Mouse (Mus musculus) monocyte, adult 59 days (primary cell): ENCODE results near the gene Nudcd3. TPM values are rescaled to one million over a fixed set of nuclear protein-coding genes. Genes with fewer than 3 reads are reported as not detected.

Experiments used
- total RNA-seq, 2 experiments: library from RNA; stranded (reverse); gene quantifications; one replicate each; pipeline ENCODE4 v1.2.4; 2023

Gene Nudcd3
- 10 to 100 TPM; 39.6 to 42.5 TPM for total RNA-seq

DNA sequence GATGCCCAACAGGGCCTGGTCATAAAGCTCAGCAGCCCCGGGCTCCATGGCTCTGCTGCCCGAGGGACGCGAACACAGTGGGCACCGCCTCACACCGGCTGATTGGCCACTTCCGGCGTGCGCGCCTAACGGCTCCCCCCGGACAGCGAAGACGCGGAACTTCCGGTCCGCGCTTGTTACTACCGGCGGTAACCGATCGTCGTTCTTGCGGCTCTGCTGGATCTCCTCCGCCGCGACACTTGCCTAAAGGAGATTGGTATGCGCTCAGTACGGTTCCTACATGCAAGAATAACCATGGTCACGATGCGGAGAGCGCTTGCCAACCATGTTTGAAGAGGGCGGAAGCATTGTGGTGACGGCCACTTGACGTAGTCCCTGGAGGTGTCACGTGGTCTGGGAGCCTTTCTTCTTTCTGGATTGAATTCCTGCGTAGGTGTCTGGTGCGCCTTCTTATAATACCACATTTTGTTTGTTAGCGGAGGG lies at the start of gene Nudcd3:
Nudcd3 (minus strand) TSS at position 329 of the 483 bp plus-strand sequence.

DNA sequence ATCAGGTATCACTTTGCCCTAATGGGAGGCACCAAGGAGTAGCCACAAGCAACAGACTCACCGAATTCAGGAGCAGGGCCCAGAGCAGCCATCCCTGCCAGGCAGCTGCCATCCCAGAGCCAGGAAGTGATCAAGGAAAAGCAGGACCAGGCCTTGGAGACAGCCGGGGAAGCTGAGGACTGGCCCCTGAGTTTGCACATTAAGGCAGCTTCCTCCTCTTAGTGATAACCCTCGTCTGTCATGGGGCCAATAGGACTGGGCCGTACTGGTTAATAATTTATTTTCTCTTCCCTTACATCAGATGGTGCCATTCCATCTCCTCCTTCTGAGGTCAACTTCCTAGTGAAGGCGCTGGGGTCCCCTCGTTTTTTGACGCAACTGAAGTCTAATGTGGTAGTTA lies 29.8 kb upstream of the Nudcd3 start, which contains the start of gene Npc1l1:
Npc1l1 (minus strand) TSS at position 132 of the 400 bp plus-strand sequence.

DNA sequence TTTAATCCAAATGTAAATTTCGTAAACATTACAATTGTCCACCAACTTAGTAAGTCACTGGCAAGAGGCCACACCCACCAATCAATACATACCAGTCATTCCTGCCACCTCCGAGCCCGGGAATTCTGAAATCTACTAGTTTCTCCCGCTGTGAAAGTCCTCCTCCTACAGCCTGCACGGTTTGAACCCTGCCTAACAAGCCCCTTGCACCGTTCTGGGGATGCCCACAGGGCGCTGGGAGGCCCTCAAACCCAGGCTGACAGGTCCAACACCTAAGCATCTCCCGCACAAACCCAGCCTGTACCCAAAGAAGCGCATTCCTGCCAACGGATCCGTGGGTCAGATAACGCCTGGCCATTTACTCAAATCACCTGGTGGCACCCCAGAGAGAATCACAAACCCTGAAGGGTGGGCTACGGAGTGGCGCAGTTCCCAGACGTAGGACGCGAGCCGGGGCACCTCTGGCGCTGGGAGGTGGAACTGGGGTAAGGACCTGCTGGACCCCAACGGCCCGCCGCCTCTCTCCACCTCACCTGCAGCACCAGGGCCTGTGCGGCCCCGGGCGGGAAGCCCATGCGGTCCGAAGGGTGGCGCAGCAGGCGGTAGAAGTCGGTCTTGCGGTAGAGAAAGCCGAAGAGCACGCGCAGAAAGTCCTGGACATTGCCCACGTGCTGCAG lies 667 bp downstream of the Nudcd3 start, which contains the start of gene A730071L15Rik:
A730071L15Rik (plus strand) TSS at position 620 of the 677 bp plus-strand sequence.

DNA sequence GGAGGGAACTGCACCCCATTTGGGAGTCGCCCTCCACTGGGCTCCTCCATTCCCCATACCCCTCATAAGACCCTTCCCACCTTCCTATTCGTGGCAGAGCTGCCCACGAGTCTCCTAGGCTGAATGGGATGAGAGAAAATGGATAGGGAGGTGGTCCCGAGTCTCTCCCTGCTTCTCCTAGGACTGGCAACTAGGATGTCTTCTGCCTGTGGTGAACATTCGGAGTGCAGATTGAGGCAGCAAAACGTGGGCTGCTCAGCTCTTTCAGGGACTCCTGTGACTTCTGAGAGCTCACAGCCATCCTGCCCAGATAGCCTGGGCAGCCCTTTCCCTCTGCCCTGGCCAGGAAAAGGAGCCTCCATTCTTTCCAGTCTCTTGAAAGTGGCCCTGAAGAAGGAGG lies 134.0 kb downstream of the Nudcd3 start, which contains the start of gene Camk2b:
Camk2b (minus strand) TSS at position 187 of the 400 bp plus-strand sequence.

Other genes starting within 250 kb of the Nudcd3 start
- gene Ykt6, start 244.7 kb downstream of the Nudcd3 start, total RNA-seq: 10 to 100 TPM; 51.8 to 57.2 TPM
- gene Camk2b, start 134.1 kb downstream of the Nudcd3 start, total RNA-seq: 1 to 10 TPM; 1.7 to 2.4 TPM
- not detected for gene A730071L15Rik, start 386 bp downstream of the Nudcd3 start, total RNA-seq
- gene Npc1l1, start 29.7 kb upstream of the Nudcd3 start, total RNA-seq: under 1 TPM in 1 of 2 experiments, not detected in 1; 0.12 TPM
- 10 to 100 TPM; 31.4 to 32.1 TPM for gene Ddx56, start 67.4 kb upstream of the Nudcd3 start, total RNA-seq
- 10 to 100 TPM; 41.3 to 44.7 TPM for gene Tmed4, start 74.5 kb upstream of the Nudcd3 start, total RNA-seq
- 100 to 1,000 TPM; 151 to 152 TPM for gene Ogdh, start 91.2 kb upstream of the Nudcd3 start, total RNA-seq
- 100 to 1,000 TPM; 127 to 142 TPM for gene Zmiz2, start 188.7 kb upstream of the Nudcd3 start, total RNA-seq
- gene Ppia, start 215.0 kb upstream of the Nudcd3 start, total RNA-seq: 1,000 to 10,000 TPM in 1 of 2 experiments, 100 to 1,000 TPM in 1; 735 to 1,042 TPM
- gene H2afv, start 244.0 kb upstream of the Nudcd3 start, total RNA-seq: 10 to 100 TPM; 29.2 to 34.9 TPM